Mouse (Mus musculus): ENCODE results near the gene Vmn2r81.
"Not testable (repeated sequence)": the region's sequence is repeated elsewhere in the genome, so short reads cannot be mapped to it uniquely, and the experiment has no call there.

Gene Vmn2r81

GRCm38 (mm10) chr10:79247392-79247791 lies at the start of gene Vmn2r81:
Gene Vmn2r81, plus strand, starts transcription at chr10:79247692.
- DNase-seq (ENCODE audit: low spot score), result not testable (repeated sequence)

DNA sequence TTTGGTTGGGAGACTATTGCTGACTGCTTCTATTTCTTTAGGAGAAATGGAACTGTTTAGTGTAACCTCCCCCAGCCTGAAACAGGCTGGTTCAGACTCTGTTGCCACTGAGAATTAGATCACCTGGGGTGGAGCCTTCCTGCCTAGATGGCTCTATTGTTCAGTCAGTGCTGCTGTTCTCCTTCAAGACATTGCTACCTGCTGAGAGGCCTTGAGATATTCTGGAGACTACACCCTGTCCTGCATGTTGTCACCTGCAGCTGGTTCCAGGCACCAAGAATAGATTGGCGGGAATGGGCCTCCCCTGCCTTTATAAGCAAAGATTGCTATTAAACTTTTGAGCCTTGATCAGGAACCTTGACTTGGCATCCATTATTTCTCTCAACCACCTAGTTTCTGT lies 47.5 kb upstream of the Vmn2r81 start:
- DNase-seq (ENCODE audit: low spot score), result not testable (repeated sequence)

GRCm38 (mm10) chr10:79220432-79220831 lies 27.1 kb upstream of the Vmn2r81 start:
- DNase-seq (ENCODE audit: low spot score), result no peak

- no peak for DNase-seq (ENCODE audit: low spot score)
These were observed 25.9 kb upstream of the Vmn2r81 start for GRCm38 (mm10) chr10:79221606-79222005.

DNA sequence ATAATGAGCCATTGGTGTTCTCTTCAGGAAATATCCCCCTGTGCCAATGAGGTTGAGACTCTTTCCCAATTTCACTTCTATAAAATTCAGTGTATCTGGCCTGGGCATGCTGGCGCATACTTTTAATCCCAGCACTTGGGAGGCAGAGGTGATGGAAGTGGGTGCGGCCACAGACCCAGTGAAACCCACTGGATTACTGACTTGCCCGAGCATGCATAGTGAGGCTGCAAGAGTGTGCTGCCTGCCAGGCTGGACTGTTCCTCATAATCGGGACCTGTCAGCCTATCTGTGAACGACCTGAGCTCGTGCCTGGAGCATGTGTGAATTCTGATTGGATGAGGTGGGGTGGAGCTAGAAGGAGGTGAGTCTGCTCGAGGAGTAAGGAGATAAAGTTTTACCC lies 25.3 kb upstream of the Vmn2r81 start:
- no peak for DNase-seq (ENCODE audit: low spot score)

DNA sequence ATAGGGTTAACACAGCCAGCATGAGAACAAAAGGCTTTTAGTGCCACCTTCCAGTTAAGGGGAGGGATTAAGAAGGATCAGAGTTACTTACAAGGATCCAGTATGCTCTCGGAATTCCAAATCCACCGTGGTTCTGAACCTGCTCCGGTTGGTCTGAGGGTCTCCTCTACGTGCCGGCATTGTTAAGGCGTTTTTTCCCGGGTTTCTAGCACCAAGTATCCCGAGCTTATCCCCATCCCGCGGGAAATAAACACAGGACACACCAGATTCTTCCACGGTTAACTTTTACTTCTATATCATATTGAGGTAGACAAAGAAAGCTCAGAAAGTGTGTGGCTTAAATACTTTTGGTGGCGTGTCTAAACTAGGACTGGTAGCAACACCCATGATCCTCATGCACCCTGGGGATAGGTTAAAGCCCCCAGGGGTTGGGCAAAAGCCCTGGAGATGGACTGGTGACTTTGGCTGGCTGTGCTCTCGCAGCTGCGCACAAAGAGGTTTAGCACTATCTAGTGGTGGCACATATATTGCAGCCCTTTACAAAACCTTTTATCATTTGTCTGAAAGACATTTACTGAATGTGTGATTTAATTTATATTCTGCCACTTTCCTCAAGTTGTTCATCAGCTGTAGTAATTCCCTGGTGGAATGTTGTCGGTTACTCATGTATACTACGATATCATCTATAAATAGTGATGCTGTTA lies 74.7 kb downstream of the Vmn2r81 start:
- not testable (repeated sequence) for DNase-seq (ENCODE audit: low spot score)

GRCm38 (mm10) chr10:79322737-79323086 lies 75.2 kb downstream of the Vmn2r81 start:
- DNase-seq (ENCODE audit: low spot score), result no peak

Measured in T-cell, adult 2 months (primary cell).